Mouse (Mus musculus): ENCODE data around the gene 4931406P16Rik.

Gene 4931406P16Rik

DNA sequence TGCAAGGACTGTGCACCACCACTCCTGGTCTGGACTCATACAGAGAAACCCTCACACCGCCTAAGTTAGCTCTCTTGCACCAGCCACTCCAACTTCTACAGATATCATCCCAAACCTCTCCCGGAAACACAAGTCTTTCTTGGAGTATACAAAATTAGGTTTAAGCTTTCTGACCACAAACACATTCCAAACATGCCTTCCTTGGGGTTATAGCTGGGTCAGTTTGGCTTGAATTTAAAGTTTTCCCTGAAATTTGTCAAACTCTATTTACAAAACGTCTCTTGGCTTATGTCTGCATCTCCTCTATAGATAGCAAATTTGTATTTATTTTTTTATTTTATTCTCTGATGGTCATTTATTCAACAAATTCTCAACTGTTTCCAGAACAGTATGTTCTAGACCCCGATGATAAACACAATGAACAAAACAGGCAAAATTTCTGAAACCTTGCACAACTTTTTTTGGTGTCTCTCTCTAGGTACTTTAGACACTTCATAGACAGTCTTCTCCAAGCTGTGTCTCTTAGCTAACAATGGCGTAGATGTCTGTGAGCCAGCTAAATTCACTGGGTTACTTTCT is 4.1 kb downstream of the 4931406P16Rik start:
- DNase-seq, result no peak

DNA sequence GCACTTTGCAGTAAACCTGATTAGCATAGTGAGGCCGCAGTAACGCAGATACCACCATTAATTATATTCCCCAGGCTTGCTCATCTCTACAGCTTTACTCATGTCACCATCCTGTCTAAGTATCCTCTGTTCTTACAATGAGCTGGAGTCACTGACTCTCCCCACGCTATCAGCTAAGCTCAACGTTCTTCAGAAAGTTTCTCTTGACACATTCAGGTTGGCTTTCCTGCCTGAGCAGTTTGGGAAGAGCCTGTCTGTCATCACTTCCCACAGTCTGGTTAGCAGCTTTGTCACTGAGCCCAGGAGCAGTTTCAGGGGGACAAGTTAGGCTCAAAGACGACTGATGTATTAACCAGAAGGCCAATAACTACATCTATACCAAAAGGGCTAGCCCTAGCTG is 4.8 kb downstream of the 4931406P16Rik start:
- DNase-seq, result no peak

DNA sequence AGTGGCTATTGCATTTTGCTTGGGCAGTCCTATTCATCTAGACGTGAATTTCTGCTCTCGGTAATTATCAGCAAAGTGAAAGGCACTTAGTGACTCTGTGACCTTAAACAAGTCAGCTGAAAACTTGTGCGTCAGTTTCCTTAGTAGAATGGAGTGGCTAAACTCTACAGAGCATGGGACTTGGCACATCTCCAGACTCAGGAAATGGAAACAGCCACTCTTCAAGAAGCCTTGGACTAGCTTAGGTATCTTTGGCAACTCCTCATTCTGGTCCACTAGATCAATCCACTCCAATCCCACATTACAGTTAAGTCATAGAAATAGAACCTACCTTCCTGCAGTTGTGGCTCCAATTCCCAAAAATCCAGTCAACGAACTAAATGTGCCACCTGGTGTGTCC is 7.9 kb downstream of the 4931406P16Rik start:
- peak; percentile 45 for DNase-seq

DNA sequence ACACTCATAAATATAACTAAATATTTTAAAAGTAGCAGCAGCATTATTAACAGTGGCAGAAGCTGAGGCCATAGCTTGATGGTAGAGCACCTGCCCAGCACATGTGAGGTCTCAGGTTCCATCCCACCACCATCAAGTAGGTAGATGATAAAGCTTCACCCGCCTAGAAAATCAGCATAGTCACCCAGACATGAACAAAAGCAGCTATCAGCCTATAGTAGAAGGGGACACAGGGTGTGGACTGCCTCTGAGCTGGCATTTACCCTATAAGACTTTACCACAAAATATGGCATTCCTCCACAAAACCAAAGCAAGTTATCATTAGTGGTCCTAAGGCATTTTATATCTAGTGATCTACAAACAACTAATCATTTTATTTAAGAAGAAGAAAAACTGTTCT is 10.7 kb downstream of the 4931406P16Rik start:
- no peak for DNase-seq

DNA sequence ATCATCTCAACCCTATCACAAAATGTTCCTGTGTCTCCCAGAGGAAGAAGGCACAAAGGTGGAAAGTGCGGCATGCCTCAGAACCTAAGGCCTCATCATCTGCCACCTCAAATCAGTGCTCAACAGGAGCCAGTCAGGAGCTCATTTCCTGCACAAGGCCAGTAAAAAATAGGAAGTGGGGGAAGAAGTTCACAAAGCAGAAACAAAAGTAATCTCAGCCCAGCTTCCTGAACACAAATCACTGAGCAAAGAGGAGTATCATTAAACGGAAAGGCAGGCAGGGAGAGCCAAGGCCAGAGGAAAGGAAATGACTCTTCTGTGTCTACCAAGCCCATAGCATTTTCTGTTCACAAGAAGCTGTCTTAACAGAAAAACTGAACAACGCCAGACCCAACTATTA is 11.4 kb downstream of the 4931406P16Rik start:
- DNase-seq, result no peak

DNA sequence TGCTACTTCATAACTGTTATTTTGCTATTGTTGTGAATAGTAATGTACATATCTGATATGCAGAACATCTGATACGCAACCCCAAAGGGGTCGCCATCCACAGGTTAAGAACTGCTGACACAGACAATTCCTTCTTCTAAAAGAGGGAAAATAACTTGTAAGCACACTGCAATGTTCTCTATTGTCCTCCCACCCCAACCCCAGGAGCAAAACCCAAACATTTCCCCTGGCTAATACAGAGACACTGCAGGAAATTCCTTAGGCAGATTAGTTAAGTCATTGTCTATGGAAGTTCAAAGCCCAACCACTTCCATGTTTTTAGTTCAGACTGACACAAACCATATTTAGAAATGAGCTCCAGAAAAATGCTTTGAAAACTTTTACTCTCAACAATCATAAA is 14.5 kb downstream of the 4931406P16Rik start:
- no peak for DNase-seq

DNA sequence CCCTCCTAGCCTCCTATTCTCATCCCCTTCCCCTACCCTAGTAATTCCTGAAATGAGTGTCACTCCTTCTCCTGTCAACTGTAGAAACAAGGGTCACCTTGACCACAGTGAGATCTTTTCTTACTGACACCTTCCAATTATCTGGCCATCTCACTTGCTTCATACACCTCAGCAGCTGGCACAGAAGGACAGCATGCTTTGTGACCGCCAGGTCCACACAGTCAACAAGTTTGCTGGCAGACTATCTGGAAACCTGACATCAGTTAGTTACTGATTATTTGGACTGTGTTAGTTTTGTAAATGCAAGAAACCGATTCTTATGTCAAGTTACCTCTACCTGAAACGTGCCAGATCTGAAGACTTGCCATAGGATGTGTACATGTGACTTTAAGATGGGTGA is 17.2 kb downstream of the 4931406P16Rik start:
- DNase-seq, result no peak

DNA sequence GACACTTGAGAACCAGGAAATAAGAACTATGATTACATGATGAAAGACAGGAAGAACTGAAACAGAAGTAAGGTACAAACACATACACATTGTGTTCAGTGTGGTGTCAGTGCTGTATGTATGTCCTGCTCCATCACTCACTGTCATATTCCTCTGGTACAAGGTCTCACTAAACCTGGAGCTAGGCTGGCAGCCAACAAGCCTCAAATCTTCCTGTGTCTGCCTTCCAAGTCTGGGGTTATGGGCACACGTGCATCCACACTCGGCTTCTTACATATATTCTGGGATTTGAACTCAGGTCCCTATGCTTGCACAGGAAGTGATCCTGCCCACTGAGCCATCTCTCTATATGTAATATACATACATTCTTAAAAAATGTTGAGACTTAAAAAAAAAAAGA is 20.7 kb downstream of the 4931406P16Rik start:
- DNase-seq, result no peak

DNA sequence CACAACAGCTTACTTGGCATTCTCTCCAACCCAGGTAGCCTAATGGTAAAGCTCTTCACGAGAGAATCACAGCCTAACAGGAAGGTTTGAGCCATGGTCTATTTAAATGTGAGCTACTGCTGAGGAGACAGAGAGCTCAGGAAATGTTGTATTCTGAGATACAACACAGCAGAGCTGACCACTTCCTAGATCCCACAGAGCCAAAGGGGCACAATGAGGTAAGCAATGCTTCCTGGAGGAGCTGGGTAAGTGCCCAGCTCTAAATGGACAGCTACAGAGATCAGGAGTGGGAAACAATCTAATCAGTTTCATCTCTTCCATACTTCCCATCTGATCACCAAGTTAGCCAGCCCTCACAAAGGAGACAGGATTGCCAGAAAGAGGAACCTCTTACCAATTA is 22.1 kb downstream of the 4931406P16Rik start:
- no peak for DNase-seq

DNA sequence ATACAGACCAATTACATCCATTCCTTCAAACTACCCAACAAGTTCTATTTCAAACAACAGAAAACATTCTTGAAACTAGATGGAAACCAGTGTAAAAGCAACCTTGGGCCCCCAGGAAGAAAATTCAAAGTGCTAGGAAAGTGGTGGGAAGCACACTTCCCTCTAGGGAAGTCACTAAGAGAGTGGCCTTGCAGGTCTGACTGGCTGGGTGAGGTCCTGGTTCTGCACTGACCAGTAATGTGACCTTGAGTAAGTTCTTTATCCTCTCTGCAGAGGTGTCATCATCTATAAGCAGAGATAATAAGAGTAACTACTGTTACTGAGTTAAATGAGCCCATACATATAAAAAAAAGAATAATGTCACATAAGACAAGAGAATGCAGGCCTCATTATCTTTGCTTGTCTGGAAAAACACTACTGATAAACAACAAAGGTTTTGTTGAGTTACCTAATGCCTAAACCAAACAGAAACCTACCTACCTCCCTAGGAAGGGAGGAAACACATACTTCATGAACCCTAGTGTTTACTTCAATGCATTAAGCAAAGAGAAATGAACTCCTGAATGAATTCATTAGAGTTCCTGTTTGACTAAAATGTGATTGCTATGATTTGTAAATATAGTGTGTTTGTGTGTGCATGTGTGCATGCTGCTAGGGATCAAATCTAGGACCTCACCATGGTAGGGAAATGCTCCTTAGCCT is 22.8 kb downstream of the 4931406P16Rik start:
- DNase-seq, result no peak

DNA sequence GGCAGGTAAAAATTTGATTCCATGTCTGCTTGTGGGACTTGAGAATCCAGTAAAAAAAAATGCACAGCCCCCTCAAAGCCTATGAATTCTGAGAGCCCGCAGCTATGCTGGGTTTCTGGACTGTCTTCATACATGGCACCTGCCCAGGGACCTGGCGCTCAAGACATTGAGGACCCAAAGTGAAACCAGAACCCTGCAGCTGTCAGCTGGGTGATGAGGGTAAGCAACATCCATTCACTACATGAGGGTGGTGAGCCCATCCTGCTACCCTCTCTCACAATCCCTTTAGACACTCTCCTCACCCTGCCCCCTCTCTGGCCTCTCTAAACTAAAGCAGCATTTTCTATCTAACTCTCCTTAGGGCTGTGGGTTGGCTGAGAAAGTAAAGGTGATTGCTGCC is 35.7 kb downstream of the 4931406P16Rik start:
- DNase-seq, result no peak

DNA sequence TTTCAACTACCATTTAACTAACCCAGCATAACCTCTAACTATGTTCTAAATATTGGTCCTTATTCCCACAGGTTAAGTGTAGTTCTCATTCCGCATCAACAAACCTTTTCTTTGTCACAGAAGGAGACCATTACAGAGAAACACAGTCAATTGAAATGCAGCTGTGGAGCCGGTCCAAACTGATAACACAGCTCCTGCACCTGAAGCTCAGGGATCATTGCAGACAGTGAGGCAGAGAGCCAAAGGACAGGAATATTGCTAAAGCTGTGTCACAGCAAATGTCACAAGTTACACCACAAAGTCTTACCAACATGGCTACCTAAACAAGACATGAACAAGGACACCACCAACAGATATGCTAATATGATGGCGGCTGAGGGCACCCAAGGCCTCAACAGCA is 37.3 kb downstream of the 4931406P16Rik start:
- no peak for DNase-seq

DNA sequence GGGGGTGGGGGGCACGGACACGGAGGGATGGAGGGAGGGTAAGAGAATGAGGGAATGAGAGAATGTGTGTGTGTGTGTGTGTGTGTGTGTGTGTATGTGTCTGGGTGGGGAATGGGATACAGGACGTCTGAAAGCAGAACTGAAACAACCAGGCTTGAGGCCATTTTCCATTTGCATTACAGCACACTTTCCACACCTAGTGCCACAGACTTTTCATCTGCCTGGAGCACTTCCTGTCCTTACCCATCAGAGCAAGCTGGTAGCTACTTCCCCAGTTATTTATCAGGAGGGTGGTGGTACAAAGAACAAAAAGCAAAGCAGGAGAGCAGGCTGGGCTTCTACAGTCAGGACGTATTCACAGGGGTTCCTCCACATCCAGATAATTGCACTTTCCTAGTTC is 40.9 kb downstream of the 4931406P16Rik start:
- no peak for DNase-seq

DNA sequence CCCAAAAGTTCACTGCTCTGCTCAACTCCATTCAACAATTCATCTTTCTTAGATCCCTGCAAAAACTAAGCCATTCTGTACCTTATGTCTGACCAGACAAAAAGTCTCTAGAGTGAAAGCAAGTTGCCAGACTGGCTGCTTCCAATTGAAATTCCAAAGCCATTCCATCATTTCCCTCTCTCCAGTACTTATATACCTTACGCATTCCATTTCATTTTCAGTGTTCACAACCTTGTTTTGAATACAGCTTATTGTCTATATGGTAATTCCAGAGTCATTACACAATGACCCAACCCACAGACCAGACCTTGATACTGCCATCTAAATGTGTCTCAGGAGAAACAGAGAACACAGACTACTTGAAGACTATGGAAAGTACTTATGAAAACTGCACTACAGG is 44.9 kb downstream of the 4931406P16Rik start:
- no peak for DNase-seq

DNA sequence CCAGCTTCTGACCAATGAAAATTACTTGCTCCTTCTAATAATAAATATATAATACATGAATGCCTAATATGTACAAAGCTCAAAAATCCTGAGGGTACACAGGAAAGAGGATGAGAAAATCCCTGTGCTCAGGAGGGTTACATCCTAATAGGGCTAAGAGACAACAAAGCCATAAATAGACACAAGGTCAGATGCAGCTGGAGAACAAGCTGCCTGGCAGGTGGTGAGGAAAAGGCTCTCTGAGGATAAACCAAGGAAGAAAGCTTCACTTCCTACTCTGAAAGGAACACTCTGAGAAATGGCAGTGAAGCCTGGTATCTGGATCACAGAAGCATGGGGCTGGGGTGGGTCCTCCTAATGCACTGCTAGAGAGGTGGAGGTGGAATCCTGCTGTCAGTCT is 46.9 kb downstream of the 4931406P16Rik start:
- DNase-seq, result no peak

DNA sequence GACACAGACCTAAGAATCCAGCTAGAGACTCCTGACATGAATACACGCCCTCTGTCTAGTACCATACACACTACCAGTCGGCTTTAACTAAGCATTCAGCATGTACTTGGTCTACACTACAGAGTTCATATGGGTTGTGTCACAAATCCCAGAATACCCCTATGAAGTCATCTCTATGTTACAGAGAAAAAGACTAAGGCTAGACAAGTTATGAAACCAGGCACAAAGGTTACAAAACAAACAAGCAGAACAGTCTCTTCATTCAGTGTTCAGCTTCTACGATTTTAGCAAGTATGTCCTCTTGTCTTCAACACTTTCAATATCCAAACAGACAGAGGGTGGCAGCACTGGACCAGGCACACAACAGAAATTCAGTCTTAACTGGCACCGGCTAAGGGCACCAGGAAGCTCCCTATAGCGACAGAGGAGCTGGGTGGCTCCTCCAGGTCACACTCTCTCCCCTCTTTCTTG is 47.4 kb downstream of the 4931406P16Rik start:
- DNase-seq, result peak; percentile 64

DNA sequence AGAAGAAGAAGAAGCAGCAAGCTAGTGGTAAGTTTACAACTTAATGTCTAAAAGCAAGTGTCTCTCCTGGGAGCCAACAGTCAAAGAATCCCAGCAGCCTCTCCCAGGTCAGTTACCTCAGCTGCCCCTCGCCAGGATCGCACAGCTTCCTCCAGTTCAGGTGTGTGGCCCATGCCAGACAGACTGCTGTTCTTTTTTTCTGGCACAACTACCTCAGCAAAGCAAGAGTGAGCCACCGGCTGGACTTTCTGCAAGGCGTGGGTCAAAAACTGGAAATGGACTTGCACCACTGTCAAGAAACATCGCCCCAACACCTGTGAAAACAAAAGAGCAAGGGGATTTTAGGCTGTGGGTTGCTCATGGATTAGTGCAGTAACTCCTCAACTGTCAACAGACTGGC is 49.9 kb downstream of the 4931406P16Rik start:
- DNase-seq, result no peak

DNA sequence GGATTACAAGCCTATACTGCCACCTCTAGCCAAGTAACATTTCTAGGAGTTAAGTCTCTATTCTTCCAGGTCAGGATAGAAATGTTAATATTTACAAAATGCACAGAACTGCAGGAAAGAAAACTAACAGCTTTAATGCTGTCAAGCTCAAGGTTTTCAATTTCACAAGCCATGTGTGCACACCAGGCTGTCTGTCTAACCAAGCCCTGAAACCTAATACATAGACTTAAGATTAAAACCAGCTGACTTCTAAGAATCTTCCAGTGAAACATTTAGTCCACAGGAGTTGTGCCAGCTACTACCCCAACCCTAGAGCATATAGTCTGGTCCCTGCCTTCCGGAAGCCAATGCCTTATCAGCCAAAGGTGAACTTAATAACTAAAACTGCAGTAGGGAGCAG is 54.9 kb downstream of the 4931406P16Rik start:
- no peak for DNase-seq

DNA sequence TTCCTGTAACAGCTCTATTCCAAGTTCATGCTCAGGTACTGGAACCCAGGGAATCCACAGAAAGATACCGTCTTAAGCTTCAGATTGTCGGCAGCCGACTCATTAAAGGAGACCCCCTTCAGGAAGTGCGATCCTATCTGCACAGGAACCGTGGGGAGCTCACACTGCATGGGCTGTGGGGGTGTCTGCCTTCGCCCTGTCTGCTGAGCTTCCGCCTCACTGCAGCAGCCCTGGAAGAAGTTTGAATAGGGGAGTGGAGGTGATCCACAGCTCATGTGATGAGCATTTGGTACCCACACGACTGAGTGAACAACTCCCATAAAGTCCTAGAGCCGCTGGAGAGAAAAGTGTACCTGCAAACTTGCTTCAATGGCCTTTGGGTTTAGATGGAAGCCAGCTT is 56.1 kb downstream of the 4931406P16Rik start:
- DNase-seq, result no peak

DNA sequence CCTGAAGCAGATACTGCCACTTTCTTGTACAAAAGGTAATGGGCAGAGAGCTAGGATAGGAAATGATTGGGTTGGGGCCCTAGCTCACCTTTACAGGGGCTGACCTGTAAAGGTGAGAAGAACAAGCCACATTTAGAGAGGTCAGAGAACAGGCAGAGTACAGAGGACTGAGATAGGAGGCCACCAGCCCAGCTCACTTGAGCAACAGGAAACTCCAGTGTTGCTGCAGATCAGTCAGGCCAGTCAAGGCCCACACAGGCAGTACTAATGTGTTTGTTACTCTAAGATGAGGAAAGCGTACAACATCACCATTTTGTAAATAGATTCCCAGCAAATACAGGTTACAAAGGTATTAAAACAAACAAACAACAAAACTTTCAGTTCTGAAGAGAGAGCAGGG is 57.4 kb downstream of the 4931406P16Rik start:
- DNase-seq, result no peak

DNA sequence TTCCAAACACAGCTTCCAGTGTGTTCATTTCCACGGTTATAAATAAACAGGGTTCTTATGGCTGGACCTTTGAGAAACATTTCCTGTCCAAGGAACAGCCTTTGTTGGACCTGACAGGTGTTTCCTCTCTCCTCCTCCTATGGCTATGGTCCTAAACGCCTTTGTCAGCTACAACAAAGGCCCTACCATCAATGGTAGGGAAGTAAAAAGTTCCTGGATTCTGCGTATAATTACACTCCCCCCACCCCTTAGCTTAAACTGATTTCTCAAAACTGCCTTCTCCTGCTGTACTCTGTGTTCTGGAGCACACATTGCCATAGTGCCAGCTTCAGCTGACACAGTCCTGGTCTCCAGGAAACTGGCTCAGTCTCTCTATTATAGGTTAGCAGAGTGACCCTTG is 58.2 kb downstream of the 4931406P16Rik start:
- no peak for DNase-seq

DNA sequence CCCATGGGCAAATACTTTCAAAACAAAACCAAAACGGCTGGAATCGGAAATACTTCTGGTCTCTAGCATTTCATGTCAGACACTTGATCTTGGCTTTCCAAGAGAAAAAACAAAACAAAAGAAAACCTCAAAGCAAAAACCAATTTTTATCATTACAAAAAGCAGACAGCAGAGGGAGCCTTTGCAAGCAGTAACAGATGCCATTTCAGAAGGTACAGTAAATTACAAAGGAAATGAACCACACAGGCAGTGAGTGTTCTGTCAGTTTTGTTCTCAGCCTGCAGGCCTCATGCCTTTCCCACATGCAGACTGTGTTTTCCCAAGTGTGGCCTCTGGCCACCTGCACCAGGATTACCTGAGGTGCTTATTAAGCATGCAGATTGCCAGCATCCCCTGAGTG is 61.3 kb downstream of the 4931406P16Rik start:
- no peak for DNase-seq

DNA sequence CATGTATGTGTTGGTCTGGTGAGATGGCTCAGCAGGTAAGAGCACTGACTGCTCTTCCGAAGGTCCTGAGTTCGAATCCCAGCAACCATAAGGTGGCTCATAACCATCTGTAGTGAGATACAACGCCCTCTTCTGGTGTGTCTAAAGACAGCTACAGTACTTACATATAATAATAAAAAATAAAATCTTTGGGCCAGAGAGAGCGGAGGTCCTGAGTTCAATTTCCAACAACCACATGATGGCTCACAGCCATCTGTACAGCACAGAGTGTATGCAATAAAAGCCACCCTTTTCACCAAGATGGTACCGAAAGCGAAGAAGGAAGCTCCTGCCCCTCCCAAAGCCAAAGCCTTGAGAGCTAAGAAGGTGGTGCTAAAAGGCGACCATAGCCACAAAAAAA is 62.6 kb downstream of the 4931406P16Rik start, which contains the start of gene Gm6096:
TSS of gene Gm6096 (plus strand) at position 301 of the 400 bp plus-strand sequence.
- no peak for DNase-seq

DNA sequence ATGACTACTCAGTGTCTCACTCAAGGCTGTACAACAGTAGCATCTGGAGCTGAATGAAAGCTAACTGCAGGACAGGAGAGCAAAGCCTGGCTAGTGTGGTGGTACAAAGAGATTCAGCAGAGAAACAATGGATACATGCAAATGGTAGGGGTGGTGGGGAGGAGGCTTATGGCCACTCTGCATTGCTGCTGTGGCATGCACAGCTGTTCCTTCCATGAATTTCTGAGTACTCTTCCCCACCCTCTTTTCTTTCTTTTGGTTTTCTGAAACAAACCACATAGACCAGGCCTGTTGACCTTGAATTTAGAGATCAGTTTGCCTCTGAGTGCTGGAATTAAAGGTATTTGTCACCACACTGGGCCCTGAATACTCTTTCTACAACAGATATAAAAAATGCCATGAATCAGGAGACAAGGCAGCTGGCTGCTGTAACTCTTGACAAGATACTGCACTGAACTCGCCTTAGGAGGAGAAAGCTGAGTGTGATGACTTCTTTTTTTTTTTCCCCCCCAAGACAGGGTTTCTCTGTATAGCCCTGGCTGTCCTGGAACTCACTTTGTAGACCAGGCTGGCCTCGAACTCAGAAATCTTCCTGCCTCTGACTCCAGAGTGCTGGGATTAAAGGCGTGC is 66.4 kb downstream of the 4931406P16Rik start:
- no peak for DNase-seq
